Mouse (Mus musculus) heart, embryonic 13.5 days (tissue): ENCODE data around the gene Letmd1. TPM values are rescaled to one million over a fixed set of nuclear protein-coding genes. Genes with fewer than 3 reads are reported as not detected.
A peak's percentile ranks its signal among the peaks of the same experiment; 100 is the strongest.
"Not testable (repeated sequence)": the region's sequence is repeated elsewhere in the genome, so short reads cannot be mapped to it uniquely, and the experiment has no call there.

Experiments
- ATAC-seq: fragments of 200-750 bp; cut with Nextera tagmentation; 2 replicates; pipeline ENCODE4 v1.8.0; 2017; ENCODE audit warnings: moderate TSS enrichment; ENCODE audit not compliant: insufficient number of reproducible peaks, low FRiP score, low TSS enrichment; ENCODE audit errors: extremely low read depth
- H3K27ac ChIP-seq: fragments of 300-500 bp; sonication (generic); replicated peaks from 2 replicates; pipeline ENCODE4 v1.5.1; 2015; ENCODE audit warnings: moderate library complexity, mild to moderate bottlenecking, inconsistent platforms
- H3K27me3 ChIP-seq: fragments of 300-500 bp; sonication (generic); replicated peaks from 2 replicates; pipeline ENCODE4 v1.6.1; 2015; ENCODE audit warnings: mild to moderate bottlenecking, inconsistent platforms
- H3K36me3 ChIP-seq: fragments of 300-500 bp; sonication (generic); 2 replicates; pipeline ENCODE4 v1.6.1; 2015; ENCODE audit warnings: mild to moderate bottlenecking, inconsistent platforms
- H3K4me1 ChIP-seq: fragments of 300-500 bp; sonication (generic); 2 replicates; pipeline ENCODE4 v1.6.1; 2015; ENCODE audit warnings: inconsistent platforms
- H3K4me2 ChIP-seq: fragments of 300-500 bp; sonication (generic); 2 replicates; pipeline ENCODE4 v1.6.1; 2015; ENCODE audit warnings: inconsistent platforms, mild to moderate bottlenecking, moderate library complexity
- H3K4me3 ChIP-seq: fragments of 300-500 bp; sonication (generic); 2 replicates; pipeline ENCODE4 v1.5.1; 2015; ENCODE audit warnings: moderate library complexity, mild to moderate bottlenecking, inconsistent platforms
- H3K9ac ChIP-seq: fragments of 300-500 bp; sonication (generic); 2 replicates; pipeline ENCODE4 v1.6.1; 2015; ENCODE audit warnings: inconsistent platforms, mild to moderate bottlenecking, moderate library complexity
- H3K9me3 ChIP-seq: fragments of 300-500 bp; sonication (generic); 2 replicates; pipeline ENCODE4 v1.6.1; 2016; ENCODE audit warnings: inconsistent platforms
- WGBS: fragments of 180-500 bp; shearing (Covaris S2); methylation state at CpG from one replicate; pipeline ENCODE4 v1.1.7; 2015; ENCODE audit warnings: mixed read lengths; 5-methylcytosine and 5-hydroxymethylcytosine counted together
- polyA plus RNA-seq: library from polyadenylated mRNA; unstranded; fragments of >200 nt; fragmentation: Nextera tagmentation; extraction: Ambion mirVana; gene quantifications from 2 replicates; pipeline ENCODE4 v1.2.1, GENCODE M21; 2015

Gene Letmd1
- polyA plus RNA-seq, 1 experiment from 2014 or later, result 15.3 TPM

DNA sequence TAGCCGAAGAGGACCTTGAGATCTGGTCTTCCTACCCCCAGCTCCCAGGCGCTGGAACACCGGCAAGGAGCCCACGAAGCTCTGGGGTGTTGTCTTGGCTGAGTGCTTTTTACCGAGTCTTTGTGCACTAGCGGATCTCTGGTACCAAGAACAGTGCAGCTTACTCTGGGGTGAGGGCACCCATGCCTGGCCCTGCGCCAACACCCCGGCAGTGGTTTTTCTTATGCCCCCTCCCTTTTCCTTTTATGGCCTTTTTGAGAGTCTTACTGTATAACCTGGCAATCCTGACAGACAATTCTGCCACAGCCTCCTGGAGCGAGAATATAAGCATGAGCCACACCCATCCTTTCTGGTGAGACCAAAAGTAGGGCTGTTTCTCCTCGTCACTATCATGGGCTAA is 9.5 kb downstream of the Letmd1 start:
- no peak overlapping the region for H3K9ac ChIP-seq
- no peak overlapping the region for H3K27ac ChIP-seq
- H3K27me3 ChIP-seq, result no peaks in the 10 kb centered on the region
- no peak overlapping the region for H3K4me2 ChIP-seq
- H3K36me3 ChIP-seq, result peaks cover 99% of the 10 kb centered on the region
- no peaks in the 10 kb centered on the region for H3K4me1 ChIP-seq
- H3K4me3 ChIP-seq, result no peak overlapping the region
- WGBS, result 82% methylated on average over 10 of the region's 10 CpGs
- ATAC-seq, result no peak
- H3K9me3 ChIP-seq, result no peaks in the 10 kb centered on the region

DNA sequence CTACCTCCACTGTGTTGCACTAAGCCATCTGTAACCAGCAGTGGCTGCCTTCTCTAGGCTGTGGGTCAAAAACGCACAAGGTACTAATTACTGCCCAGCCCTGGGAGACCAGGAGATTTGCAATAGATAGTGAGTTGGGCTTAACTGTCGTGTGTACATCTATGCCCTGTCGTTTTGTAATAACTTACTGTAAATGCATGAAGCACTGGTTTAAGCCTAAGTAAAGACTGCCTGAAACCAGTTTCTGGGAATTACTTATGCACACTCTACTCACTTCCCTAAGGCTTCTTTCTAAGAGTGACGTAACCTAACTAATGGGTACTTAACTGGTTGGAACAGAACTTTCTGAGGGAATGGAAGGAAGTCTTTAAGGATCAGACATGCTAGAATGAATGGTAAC is 10.1 kb downstream of the Letmd1 start:
- no peak overlapping the region for H3K4me3 ChIP-seq
- ATAC-seq, result no peak
- H3K9ac ChIP-seq, result no peak overlapping the region
- no peak overlapping the region for H3K27ac ChIP-seq
- H3K27me3 ChIP-seq, result no peaks in the 10 kb centered on the region
- H3K9me3 ChIP-seq, result no peaks in the 10 kb centered on the region
- peaks cover 99% of the 10 kb centered on the region for H3K36me3 ChIP-seq
- WGBS, result 83% methylated on average over 4 of the region's 4 CpGs
- H3K4me2 ChIP-seq, result no peak overlapping the region
- H3K4me1 ChIP-seq, result no peaks in the 10 kb centered on the region

DNA sequence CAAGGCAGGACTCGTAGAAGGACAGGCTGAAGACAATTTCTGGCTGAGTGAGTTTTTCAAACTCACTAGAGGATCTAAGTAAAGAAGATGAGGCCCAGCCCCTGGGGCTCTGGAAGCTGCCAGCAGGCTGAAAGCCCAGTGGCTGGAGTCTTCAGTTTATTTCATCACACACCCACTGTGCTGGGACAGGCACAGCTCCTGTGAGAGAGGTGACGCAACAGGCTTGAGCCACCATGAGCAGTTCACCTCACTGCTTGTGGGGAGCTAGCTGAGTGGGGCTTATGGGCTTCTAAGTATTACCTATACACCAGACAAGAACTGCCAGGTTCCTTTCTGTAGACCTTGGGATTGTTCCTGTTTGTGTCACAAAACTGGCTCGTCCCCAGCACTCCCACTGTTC is 16.8 kb downstream of the Letmd1 start:
- H3K36me3 ChIP-seq, result peaks cover 78% of the 10 kb centered on the region
- no peak overlapping the region for H3K4me3 ChIP-seq
- H3K4me2 ChIP-seq, result no peak overlapping the region
- H3K27me3 ChIP-seq, result no peaks in the 10 kb centered on the region
- peaks cover 40% of the 10 kb centered on the region for H3K4me1 ChIP-seq
- H3K27ac ChIP-seq, result no peak overlapping the region
- H3K9me3 ChIP-seq, result no peaks in the 10 kb centered on the region
- no peak for ATAC-seq
- H3K9ac ChIP-seq, result no peak overlapping the region
- WGBS, result 83% methylated on average over 3 of the region's 3 CpGs

DNA sequence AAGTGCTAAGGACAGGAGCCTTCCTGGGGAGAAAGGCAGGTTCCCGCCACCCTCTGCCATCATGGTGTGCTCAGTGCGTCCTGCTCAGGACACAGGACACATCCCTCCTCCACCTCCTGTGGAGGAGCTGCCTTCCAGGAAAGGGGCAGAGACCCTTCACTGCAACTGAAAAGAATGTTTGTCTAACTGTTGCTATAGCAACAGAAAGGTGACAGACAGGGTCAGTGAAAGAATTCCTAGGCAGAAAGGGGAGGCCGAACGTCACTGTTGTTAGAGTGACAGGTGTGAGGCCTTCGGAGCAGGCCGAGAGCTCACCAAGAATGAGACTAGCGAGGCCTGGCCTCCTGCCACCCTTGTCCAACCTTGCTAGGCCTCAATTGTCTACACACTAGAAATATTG is 17.6 kb downstream of the Letmd1 start:
- ATAC-seq, result no peak
- no peaks in the 10 kb centered on the region for H3K27me3 ChIP-seq
- peaks cover 69% of the 10 kb centered on the region for H3K36me3 ChIP-seq
- H3K4me1 ChIP-seq, result peaks cover 49% of the 10 kb centered on the region
- no peak overlapping the region for H3K4me2 ChIP-seq
- H3K9me3 ChIP-seq, result no peaks in the 10 kb centered on the region
- H3K27ac ChIP-seq, result no peak overlapping the region
- H3K9ac ChIP-seq, result 0 out of 2 replicates have a peak overlapping the region, but pooled peaks have one; percentile 14
- no peak overlapping the region for H3K4me3 ChIP-seq
- WGBS, result 43% methylated on average over 7 of the region's 7 CpGs

DNA sequence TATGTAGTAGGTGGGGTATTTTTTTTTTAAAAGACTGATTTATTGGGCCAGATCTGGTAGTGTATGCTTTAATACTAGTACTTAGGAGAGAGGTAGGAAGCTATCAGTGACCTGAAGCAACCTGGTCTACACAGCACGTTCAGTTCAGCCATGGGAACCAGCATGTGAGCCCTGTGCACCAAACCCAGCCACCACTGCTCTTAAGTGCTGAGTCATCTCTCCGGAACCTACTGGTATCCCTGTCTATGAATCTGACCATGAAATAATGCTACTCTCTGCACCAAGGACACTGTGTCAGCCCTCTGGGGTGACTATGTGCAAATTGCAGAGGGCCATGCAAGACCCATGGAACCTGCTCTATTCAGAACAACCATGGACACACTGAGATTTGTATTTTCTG is 18.2 kb downstream of the Letmd1 start:
- no peak overlapping the region for H3K9ac ChIP-seq
- no peak overlapping the region for H3K27ac ChIP-seq

DNA sequence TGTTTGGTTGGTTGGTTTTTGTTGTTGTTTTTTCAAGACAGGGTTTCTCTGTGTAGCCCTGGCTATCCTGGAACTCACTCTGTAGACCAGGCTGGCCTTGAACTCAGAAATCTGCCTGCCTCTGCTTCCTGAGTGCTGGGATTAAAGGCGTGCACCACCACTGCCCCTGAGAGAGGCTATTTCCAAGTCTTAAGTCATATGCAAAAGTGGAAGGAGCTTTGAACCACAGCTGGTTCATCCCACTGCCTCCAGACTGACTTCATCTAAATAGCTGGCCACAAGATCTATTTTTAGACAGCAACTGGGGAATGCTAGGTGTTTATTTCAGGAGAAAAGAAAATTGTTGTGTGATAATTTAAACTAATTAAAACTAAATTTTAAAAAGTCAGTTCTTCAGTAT is 19.5 kb downstream of the Letmd1 start:
- Histone ChIP-seq H3K4me1 (peaks cover 66% of the 10 kb centered on the region), H3K36me3 (peaks cover 51% of the 10 kb centered on the region)
- not testable (repeated sequence) for H3K9ac ChIP-seq, H3K27ac ChIP-seq, H3K4me3 ChIP-seq, H3K27me3 ChIP-seq, ATAC-seq, H3K4me2 ChIP-seq, H3K9me3 ChIP-seq
- 52% methylated on average over 1 of the region's 1 CpGs for WGBS

More for the DNA sequence above, 18.2 kb downstream of the Letmd1 start:
- no peaks in the 10 kb centered on the region for H3K9me3 ChIP-seq
- WGBS, result 81% methylated on average over 2 of the region's 2 CpGs
- no peak overlapping the region for H3K4me3 ChIP-seq
- ATAC-seq, result no peak
- no peaks in the 10 kb centered on the region for H3K27me3 ChIP-seq
- H3K4me2 ChIP-seq, result no peak overlapping the region
- peaks cover 63% of the 10 kb centered on the region for H3K36me3 ChIP-seq
- peaks cover 55% of the 10 kb centered on the region for H3K4me1 ChIP-seq

DNA sequence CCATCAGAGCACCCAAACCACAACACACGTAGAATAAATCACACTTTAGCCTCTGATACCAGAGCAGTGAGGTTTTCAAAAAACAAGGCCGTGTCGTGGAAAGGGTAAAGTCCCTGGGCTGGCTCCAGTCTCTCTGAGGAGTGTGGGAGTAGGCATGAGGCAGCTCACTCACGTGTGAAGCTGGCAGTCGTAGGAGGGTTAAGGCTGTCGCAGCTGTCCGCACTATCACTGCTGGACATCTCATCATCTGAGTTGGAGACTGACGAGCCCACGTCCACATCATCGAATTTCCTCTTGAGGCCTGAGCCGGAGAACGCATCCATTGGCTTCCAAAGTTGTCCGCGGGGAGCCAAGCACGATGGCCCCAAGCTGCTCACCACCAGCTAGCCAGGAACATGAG is 20.4 kb downstream of the Letmd1 start:
- Histone ChIP-seq H3K4me3 (no peak overlapping the region), H3K4me2 (peak overlapping the region; percentile 25; the same call in 1 of the 2 replicates), H3K36me3 (peaks cover 42% of the 10 kb centered on the region), H3K9me3 (no peaks in the 10 kb centered on the region), H3K4me1 (peaks cover 76% of the 10 kb centered on the region), H3K9ac (peak overlapping the region; percentile 53), H3K27me3 (no peaks in the 10 kb centered on the region), H3K27ac (peak overlapping the region; percentile 48)
- WGBS, result 67% methylated on average over 15 of the region's 15 CpGs
- ATAC-seq, result no peak

DNA sequence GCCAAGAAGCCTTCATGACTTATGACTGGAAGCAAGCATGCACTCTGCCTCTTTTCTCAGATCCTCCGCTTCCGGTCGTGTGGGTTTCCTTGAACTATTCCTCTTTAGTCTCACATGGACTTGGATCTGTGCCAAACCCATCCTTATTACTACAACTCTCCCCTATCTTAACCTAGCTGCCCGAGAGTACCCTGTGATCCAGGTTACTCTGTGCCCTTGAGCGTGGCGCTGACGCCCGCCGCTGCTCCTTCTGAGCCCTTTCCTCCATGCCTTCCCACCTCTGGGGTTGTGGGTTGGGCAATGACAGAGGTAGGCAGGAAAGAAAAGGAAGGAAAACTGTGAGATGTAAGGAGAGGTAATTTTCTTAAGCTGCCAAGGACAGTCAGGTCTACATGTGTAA is 23.1 kb downstream of the Letmd1 start:
- Histone ChIP-seq H3K4me2 (peak overlapping the region; percentile 5; the same call in 1 of the 2 replicates), H3K4me1 (peaks cover 75% of the 10 kb centered on the region), H3K27ac (no peak overlapping the region), H3K9me3 (no peaks in the 10 kb centered on the region), H3K36me3 (peaks cover 16% of the 10 kb centered on the region), H3K9ac (no peak overlapping the region), H3K27me3 (no peaks in the 10 kb centered on the region), H3K4me3 (no peak overlapping the region)
- no peak for ATAC-seq
- WGBS, result 59% methylated on average over 9 of the region's 9 CpGs

DNA sequence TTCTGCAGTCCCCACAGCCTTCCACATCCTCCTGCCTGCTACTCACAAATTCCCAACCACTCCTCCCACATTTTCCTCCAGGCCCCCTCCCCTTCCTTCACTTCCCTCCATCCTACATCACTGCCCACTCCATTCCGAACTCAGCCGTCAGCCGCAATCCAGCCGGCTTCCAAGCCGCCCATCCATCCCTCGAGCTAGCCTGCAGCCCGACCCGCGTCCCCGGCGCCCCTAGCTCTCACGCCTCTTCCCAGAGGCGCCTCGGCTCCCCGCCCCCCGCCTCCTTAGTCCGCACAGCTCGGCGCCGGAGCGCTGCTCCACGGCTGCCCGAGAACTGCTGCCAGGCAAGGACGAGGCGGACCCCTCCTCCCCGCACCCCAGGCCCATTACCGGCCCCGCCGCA is 25.8 kb downstream of the Letmd1 start:
- Histone ChIP-seq H3K9ac (peak overlapping the region; percentile 97), H3K27ac (peak overlapping the region; percentile 91), H3K4me2 (peak overlapping the region; percentile 94), H3K27me3 (no peaks in the 10 kb centered on the region), H3K9me3 (no peaks in the 10 kb centered on the region), H3K4me3 (peak overlapping the region; percentile 90), H3K4me1 (peaks cover 52% of the 10 kb centered on the region), H3K36me3 (no peaks in the 10 kb centered on the region; the same call in 1 of the 2 replicates)
- under 1% methylated on average over 28 of the region's 29 CpGs for WGBS
- ATAC-seq, result peak; percentile 38; the same call in 1 of the 2 replicates

DNA sequence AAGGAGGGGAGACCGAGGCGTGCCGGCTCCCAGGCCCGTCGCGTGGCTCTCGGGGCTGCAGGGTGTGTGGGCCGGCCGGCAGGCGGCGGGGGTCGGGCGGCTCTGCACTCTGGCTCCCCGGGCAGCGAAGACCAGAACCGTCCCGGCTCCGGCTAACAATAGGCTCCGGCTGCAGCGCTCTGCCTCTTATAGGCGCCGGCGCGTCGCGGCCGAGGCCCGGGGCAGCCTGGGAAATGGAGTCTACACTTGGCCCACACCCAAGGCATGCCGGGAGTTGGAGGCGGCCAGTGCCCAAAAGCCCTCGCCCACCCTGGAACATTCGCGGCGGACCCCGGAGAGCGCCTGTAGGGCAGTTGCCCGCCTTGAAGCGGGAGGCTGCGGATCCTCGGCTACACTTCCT is 26.3 kb downstream of the Letmd1 start, which contains the start of gene Csrnp2:
Gene Csrnp2 (minus strand): TSS at position 387 of the 400 bp plus-strand sequence.
- Histone ChIP-seq H3K27ac (peak within 1 kb of the TSS; percentile 91), H3K4me2 (peak within 1 kb of the TSS; percentile 94), H3K27me3 (no peaks in the 10 kb centered on the region), H3K36me3 (no peaks in the 10 kb centered on the region; the same call in 1 of the 2 replicates), H3K4me1 (peaks cover 48% of the 10 kb centered on the region), H3K4me3 (peak within 1 kb of the TSS; percentile 90), H3K9me3 (no peaks in the 10 kb centered on the region), H3K9ac (peak within 1 kb of the TSS; percentile 97)
- peak; percentile 92 for ATAC-seq
- under 1% methylated on average over 39 of the region's 40 CpGs for WGBS

DNA sequence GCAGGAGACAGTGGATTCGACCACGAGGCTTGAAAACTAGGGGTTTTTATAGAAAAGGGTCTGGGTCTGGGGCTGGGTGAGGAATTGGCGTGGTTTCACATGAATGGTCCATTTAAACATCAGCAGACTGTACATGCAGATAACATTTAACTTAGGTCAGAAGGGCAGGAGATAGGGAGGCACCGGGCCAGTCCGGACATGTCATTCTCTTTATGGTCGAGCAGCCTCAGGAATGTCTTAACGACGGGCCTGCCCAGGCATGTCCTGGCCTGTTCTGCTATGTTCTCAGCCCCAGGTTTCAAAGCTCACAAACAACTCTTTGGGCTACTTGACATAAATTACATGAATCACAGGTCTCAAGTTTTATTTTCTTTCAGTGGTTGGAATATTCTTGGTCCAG is 30.7 kb downstream of the Letmd1 start:
- peaks cover 17% of the 10 kb centered on the region for H3K36me3 ChIP-seq
- ATAC-seq, H3K9ac ChIP-seq, H3K4me3 ChIP-seq, H3K27ac ChIP-seq, H3K27me3 ChIP-seq, H3K4me2 ChIP-seq, H3K9me3 ChIP-seq: not testable (repeated sequence)
- peaks cover 10% of the 10 kb centered on the region for H3K4me1 ChIP-seq
- WGBS, result 60% methylated on average over 8 of the region's 8 CpGs

DNA sequence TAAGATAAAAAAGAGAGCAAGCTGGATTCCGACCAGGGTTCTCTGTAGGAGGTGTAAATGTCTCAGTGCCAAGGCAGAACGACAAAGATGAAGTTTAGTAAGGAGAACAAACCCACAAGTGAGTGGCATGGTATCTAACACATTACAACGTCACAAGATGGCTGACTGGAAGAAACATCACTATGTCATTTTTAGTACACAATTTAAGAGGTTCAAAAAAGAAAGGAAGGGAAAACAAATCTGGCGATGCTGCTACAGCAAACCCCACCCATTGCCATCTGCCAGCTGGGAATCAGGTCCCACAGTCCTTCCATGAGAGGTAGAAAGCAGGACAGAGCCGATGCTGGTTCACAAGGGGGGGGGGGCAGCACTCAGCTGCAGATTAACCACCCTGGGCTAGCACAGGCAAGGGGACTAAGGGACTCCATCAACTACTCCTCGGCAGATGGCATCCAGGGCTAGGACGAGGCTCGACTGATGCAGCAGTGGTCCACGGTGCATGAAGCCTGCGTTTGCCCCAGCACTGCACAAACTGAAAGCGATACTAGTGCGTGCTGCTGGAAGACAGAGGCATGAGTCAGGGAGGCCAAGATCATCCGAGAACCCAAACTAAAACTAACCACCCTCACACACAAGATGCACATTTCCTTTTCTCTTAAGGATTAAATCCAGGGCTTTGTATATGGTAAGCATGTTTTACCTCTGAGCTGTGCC is 39.8 kb downstream of the Letmd1 start:
- no peak overlapping the region for H3K9ac ChIP-seq
- H3K4me3 ChIP-seq, result no peak overlapping the region
- peaks cover 93% of the 10 kb centered on the region for H3K36me3 ChIP-seq
- H3K4me2 ChIP-seq, result no peak overlapping the region
- no peaks in the 10 kb centered on the region for H3K9me3 ChIP-seq
- 89% methylated on average over 13 of the region's 13 CpGs for WGBS
- H3K27ac ChIP-seq, result no peak overlapping the region
- no peaks in the 10 kb centered on the region for H3K27me3 ChIP-seq
- no peak for ATAC-seq
- peaks cover 12% of the 10 kb centered on the region for H3K4me1 ChIP-seq
